Mouse (Mus musculus) MEL-GATA-1-ER (cell line): ENCODE results near the gene Nkd1.

ENCODE experiments used
- DNase-seq: peaks from one replicate; pipeline ENCODE4 v3.0.0-alpha.2; 2012; ENCODE audit warnings: low read depth; ENCODE audit errors: extremely low read depth

Gene Nkd1

DNA sequence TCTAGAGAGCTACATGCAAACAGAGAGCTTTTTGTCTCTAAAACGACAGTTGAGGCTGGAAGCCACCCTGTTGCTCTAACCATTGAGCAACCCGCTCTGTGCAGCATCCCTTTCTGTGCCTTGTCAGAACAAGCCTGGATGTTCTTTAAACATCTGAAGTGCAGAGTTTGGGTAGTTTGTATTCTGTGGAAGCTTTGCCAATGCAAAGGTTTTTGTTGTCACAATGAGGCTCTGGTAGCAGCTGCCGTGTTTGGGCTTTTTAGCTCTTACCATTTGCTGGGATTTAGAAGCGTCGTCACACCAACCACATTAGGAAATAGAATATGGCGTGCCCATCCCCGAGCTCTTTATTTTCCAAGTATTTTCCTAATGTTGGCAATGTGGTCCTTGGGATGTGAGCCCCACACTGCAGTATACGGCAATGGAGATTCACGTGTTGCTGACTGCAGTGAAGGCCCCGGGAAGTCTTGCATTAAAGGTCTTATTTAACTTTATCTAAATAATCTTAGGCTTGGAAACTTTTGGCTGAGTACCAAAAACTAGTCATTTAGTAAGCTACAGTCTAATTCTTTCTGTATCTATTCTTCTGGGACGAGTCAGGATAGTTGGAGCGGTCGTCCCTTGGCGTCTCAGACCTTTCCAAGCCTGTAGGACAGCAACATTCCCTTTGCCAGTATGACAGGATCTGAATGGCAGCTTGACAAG, 51.9 kb downstream of the Nkd1 start:
- no peak for DNase-seq

GRCm38 (mm10) chr8:88574975-88575374, 53.8 kb downstream of the Nkd1 start:
- DNase-seq = no peak

DNA sequence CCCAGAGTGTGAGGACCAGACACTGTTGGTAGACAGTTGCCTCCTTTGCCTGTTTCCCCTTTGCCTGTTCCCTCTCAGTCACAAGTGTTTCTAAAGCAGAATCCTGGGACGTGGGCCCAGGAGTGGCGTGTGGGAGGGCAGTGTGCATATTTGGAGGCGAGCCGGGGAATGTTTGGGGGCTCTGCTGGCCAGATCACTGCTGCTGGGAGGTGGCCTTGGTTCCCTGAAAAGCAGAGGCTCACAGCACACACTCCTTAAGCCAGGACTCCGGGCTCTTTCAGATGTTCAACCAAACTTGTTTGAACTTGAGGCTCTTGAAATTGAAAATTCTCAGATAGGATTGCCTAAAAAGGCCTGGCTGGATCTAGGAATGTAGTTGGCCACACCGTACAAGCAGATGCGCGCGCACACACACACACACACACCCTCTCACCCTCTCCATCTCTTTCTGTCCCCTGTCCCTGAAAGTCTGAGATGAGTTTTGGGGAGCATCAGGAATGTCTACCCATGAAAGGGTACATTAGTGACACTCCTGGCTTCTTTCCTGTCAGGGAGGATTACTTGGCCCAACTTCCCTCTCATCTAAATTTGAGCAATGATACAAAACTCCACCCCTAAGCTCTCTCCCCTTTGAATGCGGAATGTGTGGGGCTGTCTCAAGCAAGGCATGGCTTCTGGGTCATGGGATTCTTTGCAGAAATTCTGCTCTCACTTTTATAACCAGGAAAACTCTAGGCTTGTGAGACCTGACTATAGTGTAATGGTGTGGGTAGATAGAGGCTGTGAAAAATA, 55.4 kb downstream of the Nkd1 start:
- DNase-seq = no peak

- DNase-seq = no peak
These were observed 56.5 kb downstream of the Nkd1 start for GRCm38 (mm10) chr8:88577666-88578065.

DNA sequence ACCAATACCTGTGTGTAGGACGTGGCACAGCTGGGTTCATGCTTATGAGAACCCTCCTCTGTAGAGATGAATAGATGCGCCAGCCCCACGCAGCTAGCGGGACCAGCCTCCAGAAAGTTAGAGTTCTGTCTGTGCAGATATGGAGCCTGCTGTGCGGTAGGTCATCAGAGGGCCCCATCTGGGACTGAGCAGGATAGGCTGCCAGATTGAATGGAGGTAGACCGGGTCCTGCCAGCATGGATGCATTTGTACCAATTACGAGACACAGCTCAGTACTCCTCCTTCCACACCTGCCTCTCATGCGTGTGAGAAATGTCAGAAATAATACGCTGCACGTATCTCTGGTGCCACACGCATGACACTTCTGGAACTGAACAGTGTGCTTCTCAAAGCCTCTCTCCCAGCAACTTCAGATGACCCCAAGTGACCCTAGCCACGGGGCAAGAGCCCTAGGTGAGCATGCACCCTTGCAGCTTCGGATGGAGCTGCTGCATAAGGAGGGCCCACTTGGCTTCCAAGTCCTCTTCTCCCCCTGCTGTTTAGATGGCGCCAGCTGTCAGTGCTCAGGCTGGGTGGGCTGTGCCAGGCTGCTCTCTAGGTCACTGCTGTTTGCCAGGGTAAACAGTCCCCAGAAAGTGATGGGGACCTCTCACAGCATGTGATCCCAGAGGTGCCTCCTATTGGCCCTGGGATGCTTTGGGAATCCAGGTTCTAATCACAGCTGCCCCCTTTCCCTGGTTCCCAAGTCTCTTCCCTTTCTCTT, 57.4 kb downstream of the Nkd1 start:
- DNase-seq = no peak

- no peak for DNase-seq
These were observed 58.1 kb downstream of the Nkd1 start for GRCm38 (mm10) chr8:88579246-88579645.

- no peak for DNase-seq
These were observed 58.6 kb downstream of the Nkd1 start for GRCm38 (mm10) chr8:88579668-88580330.

DNA sequence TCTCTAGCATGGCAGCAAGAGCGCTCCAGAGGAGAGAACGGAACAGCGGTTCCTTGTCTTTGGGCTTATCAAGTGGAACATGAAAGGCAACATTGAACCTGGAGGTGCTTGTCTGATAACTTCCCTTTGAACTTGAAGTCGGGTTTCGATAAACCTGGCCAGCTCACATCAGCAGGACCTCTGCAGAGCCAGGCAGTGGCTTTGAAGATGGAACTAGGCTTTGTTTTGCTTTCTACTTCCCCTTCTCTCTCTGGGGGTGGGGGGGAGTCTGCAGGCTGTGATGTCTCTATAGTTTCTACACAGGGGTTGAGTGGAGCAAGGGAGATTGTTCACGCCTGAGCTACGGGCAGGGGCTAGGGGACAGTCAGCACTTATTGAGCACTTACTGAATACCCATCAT, 59.6 kb downstream of the Nkd1 start:
- no peak for DNase-seq

- DNase-seq = no peak
These were observed 62.7 kb downstream of the Nkd1 start for GRCm38 (mm10) chr8:88583863-88584262.

GRCm38 (mm10) chr8:88588205-88588889, 67.2 kb downstream of the Nkd1 start:
- no peak for DNase-seq

DNA sequence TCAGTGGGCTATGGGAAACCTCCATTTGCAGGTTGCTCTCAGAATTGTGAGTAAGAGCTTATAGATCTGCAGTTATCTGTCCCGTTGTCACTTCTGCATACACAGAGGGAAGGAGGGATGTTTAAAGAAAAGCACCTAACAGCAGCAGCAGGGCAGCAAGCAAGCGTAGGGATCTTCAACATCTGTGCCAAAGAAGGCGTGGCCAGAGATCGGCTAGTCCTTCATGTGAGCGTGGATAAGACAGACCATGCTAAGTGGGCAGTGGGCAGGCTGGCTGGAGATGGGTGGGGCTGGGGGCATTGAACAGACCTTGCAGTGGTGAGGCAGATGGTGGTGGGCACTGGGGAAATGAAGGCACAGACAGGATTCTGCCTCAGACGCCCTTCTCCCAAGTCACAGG, 69.1 kb downstream of the Nkd1 start:
- no peak for DNase-seq

DNA sequence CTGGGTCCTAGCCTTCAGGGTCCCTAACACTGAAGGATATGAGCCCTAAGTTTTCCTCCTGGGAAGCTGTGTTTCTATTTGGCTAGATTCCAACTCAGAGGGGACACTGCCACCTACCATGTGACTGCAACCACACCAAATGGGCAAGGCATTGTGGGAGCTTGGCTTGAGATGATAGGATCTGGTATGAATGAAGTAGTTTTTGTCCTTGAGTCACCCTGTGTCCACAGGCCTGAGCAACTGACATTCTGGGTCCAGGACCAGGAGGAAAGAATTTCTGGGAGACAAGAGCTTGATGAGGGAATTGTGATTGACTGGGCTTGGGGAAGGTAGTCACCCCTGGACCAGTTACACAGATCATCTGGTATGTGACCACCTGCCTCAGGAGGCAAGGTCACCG, 72.8 kb downstream of the Nkd1 start:
- no peak for DNase-seq

- no peak for DNase-seq
These were observed 74.9 kb downstream of the Nkd1 start for GRCm38 (mm10) chr8:88596042-88596441.

GRCm38 (mm10) chr8:88598578-88598977, 77.4 kb downstream of the Nkd1 start:
- DNase-seq = no peak

- DNase-seq = no peak
These were observed 78.3 kb downstream of the Nkd1 start for GRCm38 (mm10) chr8:88599491-88599890.

DNA sequence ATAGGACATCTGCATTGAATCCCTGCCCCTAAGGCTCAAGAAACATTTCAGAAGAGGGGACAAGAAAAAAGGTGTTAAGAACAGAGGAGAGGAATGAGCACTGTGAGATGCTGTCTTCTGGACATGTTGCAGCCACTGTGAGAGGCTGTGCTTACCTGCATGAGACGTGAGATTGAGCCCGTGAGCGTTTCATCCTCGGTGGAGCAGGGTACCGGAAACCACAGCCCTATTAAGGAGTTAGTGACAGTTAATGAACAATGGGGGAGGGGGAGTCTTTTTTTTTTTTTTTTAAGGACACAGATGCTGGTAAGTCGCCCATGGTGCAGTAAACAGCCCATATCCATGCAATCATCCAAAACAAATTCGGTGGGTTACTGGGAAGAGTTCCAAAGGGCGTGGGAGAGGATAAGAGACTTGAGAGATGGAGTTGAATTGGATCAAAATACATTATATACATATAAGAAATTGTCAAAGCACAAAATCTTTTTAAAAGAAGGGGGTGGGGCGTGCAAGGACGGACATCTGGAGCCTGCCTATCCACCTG, 82.4 kb downstream of the Nkd1 start:
- no peak for DNase-seq

GRCm38 (mm10) chr8:88604065-88605038, 83.2 kb downstream of the Nkd1 start:
- no peak for DNase-seq

GRCm38 (mm10) chr8:88605361-88606040, 84.3 kb downstream of the Nkd1 start:
- DNase-seq = no peak

DNA sequence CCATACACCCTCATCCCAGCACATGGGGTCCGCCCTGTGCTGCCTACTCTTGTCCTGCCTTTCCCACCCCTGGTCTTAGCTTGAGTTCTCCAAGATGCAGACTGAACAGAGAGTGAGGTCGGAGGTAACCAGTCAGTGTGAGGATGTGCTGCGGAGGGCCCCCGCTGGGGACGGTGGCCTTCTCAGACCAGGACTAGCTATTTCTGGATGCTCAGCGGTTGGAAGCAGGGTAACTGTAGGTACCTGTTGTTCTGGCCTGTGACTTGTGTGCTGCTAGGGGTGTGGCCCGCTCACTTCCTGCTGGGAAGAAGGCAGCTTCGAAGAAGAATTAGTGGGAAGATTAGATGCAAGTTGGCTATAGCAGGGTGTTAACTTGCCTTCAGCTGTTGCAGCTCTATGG, 87.9 kb downstream of the Nkd1 start:
- DNase-seq = no peak
